Mouse (Mus musculus) inflammation-experienced regulatory T-cells, adult 6 months (primary cell): ENCODE data around the gene Tnk1. TPM values are rescaled to one million over a fixed set of nuclear protein-coding genes. Genes with fewer than 3 reads are reported as not detected.

Experiments
- ATAC-seq: one replicate; pipeline ENCODE4 v1.8.0; 2017
- polyA plus RNA-seq, 3 experiments: library from polyadenylated mRNA; unstranded; fragments of 100-300 nt; shearing (Covaris generic); gene quantifications; one replicate each; pipeline ENCODE4 v1.2.1; 2017

The Tnk1 gene
- polyA plus RNA-seq, 3 experiments from 2014 or later: 0.19 TPM; not detected in 2

- peak; percentile 20 for ATAC-seq
Measured at GRCm38 (mm10) chr11:69837604-69837951, 21.0 kb downstream of the Tnk1 start, which contains the start of gene Nlgn2. Nlgn2 (minus strand) TSS chr11:69837784.

- no peak for ATAC-seq
Measured at GRCm38 (mm10) chr11:69836703-69837576, 21.6 kb downstream of the Tnk1 start.

- no peak for ATAC-seq
Measured at GRCm38 (mm10) chr11:69835966-69836335, 22.6 kb downstream of the Tnk1 start.

GRCm38 (mm10) chr11:69835326-69835965, 23.1 kb downstream of the Tnk1 start:
- no peak for ATAC-seq

GRCm38 (mm10) chr11:69834001-69834549, 24.5 kb downstream of the Tnk1 start:
- ATAC-seq: no peak

- ATAC-seq: no peak
Measured at GRCm38 (mm10) chr11:69833554-69833953, 25.0 kb downstream of the Tnk1 start.

- ATAC-seq: no peak
Measured at GRCm38 (mm10) chr11:69828832-69829231, 29.7 kb downstream of the Tnk1 start.

GRCm38 (mm10) chr11:69823456-69823855, 35.1 kb downstream of the Tnk1 start:
- ATAC-seq: no peak

- ATAC-seq: no peak
Measured at GRCm38 (mm10) chr11:69822080-69822479, 36.5 kb downstream of the Tnk1 start, which contains the start of gene Spem1. Spem1 (minus strand) TSS chr11:69822180.

- no peak for ATAC-seq
Measured at GRCm38 (mm10) chr11:69818871-69819270, 39.7 kb downstream of the Tnk1 start.

- ATAC-seq: no peak
Measured at GRCm38 (mm10) chr11:69818365-69818764, 40.2 kb downstream of the Tnk1 start, which contains the start of gene Spem2. Spem2 (minus strand) TSS chr11:69818465.

- no peak for ATAC-seq
Measured at GRCm38 (mm10) chr11:69816520-69816919, 42.0 kb downstream of the Tnk1 start.

GRCm38 (mm10) chr11:69815155-69815554, 43.4 kb downstream of the Tnk1 start, which contains the start of gene Gm39566:
Gm39566 (minus strand) TSS chr11:69815298.
- ATAC-seq: no peak

- no peak for ATAC-seq
Measured at GRCm38 (mm10) chr11:69810280-69810679, 48.2 kb downstream of the Tnk1 start.

GRCm38 (mm10) chr11:69807641-69808040, 50.9 kb downstream of the Tnk1 start:
- ATAC-seq: no peak

- ATAC-seq: no peak
Measured at GRCm38 (mm10) chr11:69806378-69806777, 52.2 kb downstream of the Tnk1 start.

GRCm38 (mm10) chr11:69804972-69805909, 53.3 kb downstream of the Tnk1 start, which contains the start of gene Tmem102:
Tmem102 (minus strand) TSS chr11:69805624.
- no peak for ATAC-seq

- no peak for ATAC-seq
Measured at GRCm38 (mm10) chr11:69804652-69804940, 53.9 kb downstream of the Tnk1 start.

GRCm38 (mm10) chr11:69803786-69804651, 54.5 kb downstream of the Tnk1 start:
- ATAC-seq: peak; percentile 63

GRCm38 (mm10) chr11:69803328-69803727, 55.2 kb downstream of the Tnk1 start:
- ATAC-seq: no peak

- ATAC-seq: peak; percentile 36
Measured at GRCm38 (mm10) chr11:69802648-69803105, 55.9 kb downstream of the Tnk1 start.
